Mouse (Mus musculus) embryonic facial prominence, embryonic 15.5 days (tissue): Measurements from ENCODE around the gene Acbd7. TPM values are rescaled to one million over a fixed set of nuclear protein-coding genes. Genes with fewer than 3 reads are reported as not detected.

Source experiments
- ATAC-seq: fragments of 200-750 bp; cut with Nextera tagmentation; 2 replicates; pipeline ENCODE4 v1.8.0; 2017; ENCODE audit warnings: low read depth, moderate TSS enrichment; ENCODE audit not compliant: insufficient number of reproducible peaks, low FRiP score, low TSS enrichment
- H3K27ac ChIP-seq: fragments of 300-500 bp; sonication (generic); replicated peaks from 2 replicates; pipeline ENCODE4 v1.5.1; 2015; ENCODE audit warnings: mild to moderate bottlenecking, inconsistent platforms
- H3K27me3 ChIP-seq: fragments of 300-500 bp; sonication (generic); 2 replicates; pipeline ENCODE4 v1.6.1; 2015; ENCODE audit warnings: inconsistent platforms
- H3K36me3 ChIP-seq: fragments of 300-500 bp; sonication (generic); 2 replicates; pipeline ENCODE4 v1.6.1; 2015; ENCODE audit warnings: mild to moderate bottlenecking, inconsistent platforms
- H3K4me1 ChIP-seq: fragments of 300-500 bp; sonication (generic); 2 replicates; pipeline ENCODE4 v1.6.1; 2015; ENCODE audit warnings: inconsistent platforms
- H3K4me2 ChIP-seq: fragments of 300-500 bp; sonication (generic); replicated peaks from 2 replicates; pipeline ENCODE4 v1.6.1; 2015; ENCODE audit warnings: mild to moderate bottlenecking, inconsistent platforms
- H3K4me3 ChIP-seq: fragments of 300-500 bp; sonication (generic); replicated peaks from 2 replicates; pipeline ENCODE4 v1.5.1; 2015; ENCODE audit warnings: mild to moderate bottlenecking, inconsistent platforms
- H3K9ac ChIP-seq: fragments of 300-500 bp; sonication (generic); 2 replicates; pipeline ENCODE4 v1.6.1; 2015; ENCODE audit warnings: inconsistent platforms
- H3K9me3 ChIP-seq: fragments of 300-500 bp; sonication (generic); replicated peaks from 2 replicates; pipeline ENCODE4 v1.6.1; 2016; ENCODE audit warnings: inconsistent platforms
- WGBS: fragments of 180-500 bp; shearing (Covaris S2); methylation state at CpG from one replicate; pipeline ENCODE4 v1.1.7; 2015; 5-methylcytosine and 5-hydroxymethylcytosine counted together
- polyA plus RNA-seq: library from polyadenylated mRNA; unstranded; fragments of >200 nt; fragmentation: Nextera tagmentation; extraction: Ambion mirVana; gene quantifications from 2 replicates; pipeline ENCODE4 v1.2.1, GENCODE M21; 2015

The Acbd7 gene
- polyA plus RNA-seq, 1 experiment from 2014 or later: 3.8 TPM

DNA sequence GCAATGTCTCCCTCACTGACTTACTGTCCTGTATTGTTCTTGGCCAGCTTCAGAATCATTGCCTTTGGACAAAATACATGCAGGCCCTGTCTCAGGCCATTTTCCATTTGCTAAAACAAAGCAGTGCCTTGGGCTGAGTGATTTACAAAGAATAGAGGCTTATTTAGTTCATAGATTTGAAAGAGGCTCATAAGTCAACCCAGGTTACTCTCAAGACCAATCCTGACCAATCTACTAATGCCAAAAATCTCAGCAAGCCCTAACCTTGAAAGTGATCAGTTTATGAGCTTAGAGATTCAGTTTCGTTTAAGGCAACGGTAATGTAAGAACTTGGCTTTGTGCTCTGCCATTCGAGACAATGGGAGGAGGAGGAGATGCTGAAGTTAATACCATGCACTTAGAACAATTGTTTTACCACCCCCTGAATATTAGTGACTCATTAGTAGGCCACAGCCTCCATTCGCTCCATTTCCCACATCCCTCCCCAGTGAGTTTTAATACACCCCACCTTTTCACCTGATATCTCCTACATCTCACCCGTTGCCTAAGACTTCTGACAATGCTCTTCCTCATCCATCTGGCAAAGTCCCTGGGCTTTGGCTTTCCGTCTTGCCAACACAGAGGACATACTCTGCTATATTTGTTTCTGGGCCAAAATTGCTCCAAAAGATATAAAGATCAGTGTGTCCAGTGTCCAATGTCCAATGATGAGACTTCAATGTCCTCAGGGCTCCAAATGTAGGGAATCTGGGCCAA is 51.3 kb downstream of the Acbd7 start:
- no peak for ATAC-seq
- WGBS: 71% methylated on average over 6 of the region's 6 CpGs

More for the DNA sequence above, 51.3 kb downstream of the Acbd7 start:
- no peaks in the 10 kb centered on the region for H3K36me3 ChIP-seq
- no peak overlapping the region for H3K4me2 ChIP-seq
- no peak overlapping the region for H3K9ac ChIP-seq
- H3K9me3 ChIP-seq: no peaks in the 10 kb centered on the region
- H3K27ac ChIP-seq: no peak overlapping the region
- no peaks in the 10 kb centered on the region for H3K4me1 ChIP-seq
- no peak overlapping the region for H3K4me3 ChIP-seq
- H3K27me3 ChIP-seq: no peaks in the 10 kb centered on the region

Other genes starting within 250 kb of the Acbd7 start
- gene Fam171a1, start 221.9 kb upstream of the Acbd7 start, polyA plus RNA-seq: 28.0 and 28.9 TPM in 2 replicates
- gene Nmt2, start 52.0 kb upstream of the Acbd7 start, polyA plus RNA-seq: 35.7 and 38.6 TPM in 2 replicates
- 19.5 and 22.1 TPM in 2 replicates for gene Rpp38, start 3.5 kb upstream of the Acbd7 start, polyA plus RNA-seq
- gene Olah, start 61.0 kb downstream of the Acbd7 start, polyA plus RNA-seq: 0.15 TPM in 1 of 2 replicates, not detected in the other
- gene Meig1, start 86.5 kb downstream of the Acbd7 start, polyA plus RNA-seq: 27.9 and 54.5 TPM in 2 replicates
- gene Dclre1c, start 88.0 kb downstream of the Acbd7 start, polyA plus RNA-seq: 7.7 and 9.4 TPM in 2 replicates
- gene Suv39h2, start 138.9 kb downstream of the Acbd7 start, polyA plus RNA-seq: 11.4 and 12.1 TPM in 2 replicates
- gene Gm45902, start 176.6 kb downstream of the Acbd7 start, polyA plus RNA-seq: 4.0 and 4.1 TPM in 2 replicates
- 86.8 and 87.6 TPM in 2 replicates for gene Hspa14, start 176.6 kb downstream of the Acbd7 start, polyA plus RNA-seq
- gene Cdnf, start 176.9 kb downstream of the Acbd7 start, polyA plus RNA-seq: 0.15 and 0.20 TPM in 2 replicates
- gene Fam107b, start 234.3 kb downstream of the Acbd7 start, polyA plus RNA-seq: 34.8 and 42.7 TPM in 2 replicates